Mouse (Mus musculus): ENCODE results near the gene Rnh1.

DNA sequence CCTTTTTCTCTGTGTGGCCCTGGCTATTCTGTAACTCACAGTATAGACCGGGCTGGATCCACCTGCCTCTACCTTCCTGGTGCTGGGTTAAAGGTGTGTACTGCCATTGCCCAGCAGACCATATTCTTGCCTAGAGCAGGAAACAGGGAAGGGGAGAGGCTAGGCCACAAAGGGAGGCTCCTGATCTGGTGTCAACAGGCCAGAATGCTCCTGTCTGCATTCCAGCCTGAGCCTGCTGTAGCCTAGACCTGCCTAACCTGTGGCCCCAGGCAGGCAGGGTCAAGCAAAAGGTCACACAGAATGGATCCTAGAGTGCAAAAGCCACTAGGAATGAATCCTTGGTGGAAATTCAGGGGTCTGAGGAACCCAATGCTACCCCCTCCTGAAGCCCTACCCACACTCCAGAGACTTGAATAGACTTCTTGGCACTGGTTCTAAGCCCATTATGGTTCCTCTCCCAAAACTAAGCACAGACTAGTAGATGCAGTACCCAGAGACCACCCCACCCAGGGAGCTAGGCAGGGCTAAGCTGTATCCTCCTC, 47.0 kb upstream of the Rnh1 start:
- TF ChIP-seq POLR2A (IDR thresholded peaks at IDR 0.05; ENCODE audit: control insufficient read depth in 1 of 2, insufficient read depth in 1 of 2, low read depth in 1 of 2, low read length in 2 of 2, poor library complexity in 1 of 2), result no peak
- no peak for TF ChIP-seq POLR2AphosphoS5 (IDR thresholded peaks at IDR 0.05; ENCODE audit: borderline replicate concordance, low read depth, low read length)
- no peak for TF ChIP-seq UBTF (IDR thresholded peaks at IDR 0.05; ENCODE audit: borderline replicate concordance, insufficient read depth, low read depth, low read length)
- TF ChIP-seq GABPA (IDR thresholded peaks at IDR 0.05; ENCODE audit: low read depth, low read length), result no peak
- no peak for TF ChIP-seq ETS1 (IDR thresholded peaks at IDR 0.05; ENCODE audit: low read depth, low read length)
- no peak for TF ChIP-seq CTCF (IDR thresholded peaks at IDR 0.05 in 2 of 3, conservative IDR thresholded peaks at IDR 0.05 in 1 of 3; ENCODE audit: control insufficient read depth in 1 of 3, insufficient read depth in 1 of 3, low read depth in 2 of 3, low read length in 3 of 3, poor library complexity in 1 of 3, severe bottlenecking in 1 of 3)
- no peak for TF ChIP-seq SIN3A (IDR thresholded peaks at IDR 0.05; ENCODE audit: low read length)
- TF ChIP-seq TAL1 (IDR thresholded peaks at IDR 0.05; ENCODE audit: low read length), result no peak
- TF ChIP-seq EP300 (IDR thresholded peaks at IDR 0.05; ENCODE audit: low read depth in 1 of 2, low read length in 2 of 2), result no peak
- no peak for TF ChIP-seq POLR2AphosphoS2 (IDR thresholded peaks at IDR 0.05; ENCODE audit: low read length)
- no peak for TF ChIP-seq JUND (IDR thresholded peaks at IDR 0.05; ENCODE audit: low read depth, low read length)
- no peak for TF ChIP-seq GATA1 (IDR thresholded peaks at IDR 0.05; ENCODE audit: low read depth, low read length)
- no peak for TF ChIP-seq ELF1 (IDR thresholded peaks at IDR 0.05; ENCODE audit: low read depth, low read length)
- no peak for TF ChIP-seq HCFC1 (IDR thresholded peaks at IDR 0.05; ENCODE audit: low read depth, low read length)

Data from MEL (cell line).